Mouse (Mus musculus): ENCODE results near the gene Fignl2.

GRCm38 (mm10) chr15:101086956-101087355, 8.6 kb upstream of the Fignl2 start:
- TF ChIP-seq POLR2A (IDR thresholded peaks at IDR 0.05; ENCODE audit: insufficient read depth, low read length) (no peak), EP300 (IDR thresholded peaks at IDR 0.05; ENCODE audit: insufficient read depth, low read depth, low read length) (no peak), CTCF (IDR thresholded peaks at IDR 0.05; ENCODE audit: low read depth, low read length) (no peak)

All from ES-Bruce4 (cell line).